Mouse (Mus musculus): Measurements from ENCODE around the gene Plekhg2.

Gene Plekhg2

DNA sequence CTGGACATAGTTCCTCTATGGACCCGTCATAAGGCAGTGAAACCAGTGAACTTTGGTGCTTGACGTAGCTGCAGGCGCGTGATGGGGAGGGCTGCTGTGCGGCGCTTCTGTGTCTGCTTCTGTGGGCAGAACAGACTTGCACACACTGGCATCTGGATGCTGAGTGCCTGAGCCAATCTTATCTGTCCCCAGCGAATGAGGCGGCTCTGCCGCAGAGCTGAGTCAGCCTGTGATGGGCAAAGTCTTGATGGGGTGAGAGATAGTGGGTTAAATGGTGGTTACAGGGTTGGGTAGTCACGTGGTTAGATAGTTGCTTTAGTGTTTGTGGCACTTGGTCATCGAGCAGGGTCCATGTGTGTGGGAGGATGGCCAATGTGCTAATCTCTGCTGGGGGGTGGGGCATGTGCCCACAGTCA is 10.6 kb upstream of the Plekhg2 start:
- DNase-seq (ENCODE audit: low read depth), result peak; percentile 83

DNA sequence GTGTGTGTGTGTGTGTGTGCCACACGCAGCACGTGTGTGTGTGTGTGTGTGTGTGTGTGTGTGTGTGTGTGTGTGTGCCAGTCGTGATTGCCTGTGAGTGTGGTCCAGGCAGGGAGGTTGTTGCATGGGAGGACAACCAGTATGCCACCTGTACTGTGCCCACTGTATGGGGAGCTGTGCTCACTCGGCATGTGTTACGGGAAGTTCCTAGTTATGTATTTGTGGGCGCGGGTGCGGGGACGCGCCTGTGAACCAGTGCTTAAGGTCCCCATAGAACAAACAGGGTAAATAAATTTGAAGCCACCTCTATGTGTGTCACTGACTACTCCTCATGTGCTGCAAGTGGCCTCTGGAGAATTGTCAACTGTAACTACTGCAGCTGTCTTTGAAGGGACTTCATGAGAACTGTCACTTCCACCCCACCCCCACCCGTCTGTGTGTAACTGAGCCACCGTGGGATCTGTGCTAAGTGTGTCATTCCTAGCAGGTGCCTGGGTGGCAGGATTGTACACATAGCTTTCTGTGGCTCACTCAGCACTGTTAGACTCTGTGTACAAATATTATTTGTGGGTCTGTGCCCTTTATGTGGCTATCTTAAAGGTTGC is 10.1 kb upstream of the Plekhg2 start:
- peak; percentile 62 for DNase-seq (ENCODE audit: low read depth)

DNA sequence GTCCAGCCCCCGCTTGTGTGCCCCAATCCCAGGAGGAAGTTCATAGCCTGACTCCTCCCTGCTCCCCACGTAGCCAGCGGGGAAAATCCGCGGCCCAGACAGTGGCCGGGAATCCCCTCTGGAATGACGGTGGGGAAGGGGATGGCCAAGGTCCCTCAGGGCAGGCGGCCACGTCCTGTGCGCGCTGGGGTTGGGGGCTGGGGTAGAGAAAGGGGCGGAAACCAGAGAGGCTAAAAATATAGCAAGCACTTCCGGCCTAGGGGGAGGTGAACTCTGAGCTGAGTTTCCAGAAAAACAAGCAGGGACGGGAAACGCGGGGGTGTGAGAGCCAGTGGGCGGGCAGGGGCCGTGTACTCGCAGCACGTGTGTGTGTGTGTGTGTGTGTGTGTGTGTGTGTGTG is 9.5 kb upstream of the Plekhg2 start:
- peak; percentile 86 for DNase-seq (ENCODE audit: low read depth)

DNA sequence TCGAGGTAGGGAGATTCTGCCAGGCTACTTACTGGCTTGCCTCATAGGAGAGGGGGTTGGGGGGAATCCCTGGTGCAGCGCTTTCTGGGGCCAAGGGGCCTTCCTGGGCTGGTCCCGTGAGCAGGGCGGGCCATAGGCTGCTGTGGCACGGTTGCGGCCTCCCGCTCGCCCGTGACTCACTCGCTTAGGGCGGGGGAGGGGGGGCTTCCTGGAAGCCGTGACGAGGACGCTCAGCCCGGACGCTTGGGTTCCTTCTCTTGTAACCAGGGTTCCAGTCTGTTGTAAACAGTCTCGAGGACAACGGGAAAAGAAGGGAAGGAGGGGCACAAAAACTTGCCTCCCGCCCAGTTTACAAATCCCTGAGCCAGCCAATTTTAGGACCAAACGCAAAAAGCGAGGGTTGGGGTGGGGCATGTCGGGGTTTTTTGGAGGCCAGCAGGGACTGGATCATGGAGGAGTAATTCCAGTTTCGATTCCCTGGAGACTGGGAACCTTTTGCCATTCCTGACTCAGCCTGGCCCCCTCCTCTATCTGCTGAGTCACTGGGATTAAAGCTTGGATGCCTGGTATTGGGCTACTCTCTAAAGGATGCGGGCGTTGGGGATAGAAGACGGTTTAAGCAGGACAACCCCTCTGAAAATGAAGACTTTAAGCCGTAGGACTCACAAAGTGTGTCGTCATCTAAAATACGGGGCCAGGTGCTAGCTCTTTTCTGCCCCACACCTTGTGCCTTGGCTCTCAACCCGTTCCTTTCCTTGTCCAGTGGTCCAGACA is 8.8 kb upstream of the Plekhg2 start:
- DNase-seq (ENCODE audit: low read depth), result peak; percentile 93

DNA sequence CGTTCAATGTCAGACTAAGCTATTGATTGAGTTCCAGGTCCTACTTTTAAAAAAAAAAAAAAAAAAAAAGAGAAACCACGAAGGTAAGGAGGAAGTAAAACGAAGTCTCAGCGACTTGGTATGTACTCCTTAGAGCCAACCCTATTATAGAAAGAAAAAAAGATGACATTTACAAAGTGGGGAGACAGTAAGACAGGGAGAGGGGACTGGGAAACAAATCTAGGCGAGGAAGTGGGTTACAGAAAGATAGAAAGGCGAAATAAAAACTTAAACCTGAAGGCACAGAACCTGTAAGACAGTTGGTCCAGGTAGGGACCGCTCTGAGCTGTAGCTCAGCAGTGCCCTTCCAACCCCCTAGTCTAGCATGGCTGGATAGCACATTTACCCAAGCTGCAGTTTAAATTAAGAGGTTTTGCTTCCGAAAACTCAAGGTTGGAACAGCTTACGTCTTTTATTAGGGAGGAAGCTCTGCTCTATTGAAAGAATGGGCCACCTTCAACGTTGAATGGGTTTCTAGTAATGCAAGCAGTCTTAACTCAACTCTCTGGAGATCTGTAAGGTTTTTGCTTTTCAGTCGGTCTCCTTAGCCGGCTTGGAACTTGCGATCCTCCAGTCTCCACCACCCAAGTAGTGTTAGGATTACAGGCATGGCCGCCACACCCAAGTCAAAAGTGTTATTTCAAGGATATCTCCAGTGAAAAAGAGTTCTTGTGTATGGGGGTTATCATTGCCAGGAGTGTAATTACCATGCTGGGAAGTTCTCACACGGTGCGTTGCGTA is 8.0 kb upstream of the Plekhg2 start, which contains the start of gene Zfp36:
TSS of gene Zfp36 (minus strand) at position 17 of the 780 bp plus-strand sequence.
- no peak for DNase-seq (ENCODE audit: low read depth)

DNA sequence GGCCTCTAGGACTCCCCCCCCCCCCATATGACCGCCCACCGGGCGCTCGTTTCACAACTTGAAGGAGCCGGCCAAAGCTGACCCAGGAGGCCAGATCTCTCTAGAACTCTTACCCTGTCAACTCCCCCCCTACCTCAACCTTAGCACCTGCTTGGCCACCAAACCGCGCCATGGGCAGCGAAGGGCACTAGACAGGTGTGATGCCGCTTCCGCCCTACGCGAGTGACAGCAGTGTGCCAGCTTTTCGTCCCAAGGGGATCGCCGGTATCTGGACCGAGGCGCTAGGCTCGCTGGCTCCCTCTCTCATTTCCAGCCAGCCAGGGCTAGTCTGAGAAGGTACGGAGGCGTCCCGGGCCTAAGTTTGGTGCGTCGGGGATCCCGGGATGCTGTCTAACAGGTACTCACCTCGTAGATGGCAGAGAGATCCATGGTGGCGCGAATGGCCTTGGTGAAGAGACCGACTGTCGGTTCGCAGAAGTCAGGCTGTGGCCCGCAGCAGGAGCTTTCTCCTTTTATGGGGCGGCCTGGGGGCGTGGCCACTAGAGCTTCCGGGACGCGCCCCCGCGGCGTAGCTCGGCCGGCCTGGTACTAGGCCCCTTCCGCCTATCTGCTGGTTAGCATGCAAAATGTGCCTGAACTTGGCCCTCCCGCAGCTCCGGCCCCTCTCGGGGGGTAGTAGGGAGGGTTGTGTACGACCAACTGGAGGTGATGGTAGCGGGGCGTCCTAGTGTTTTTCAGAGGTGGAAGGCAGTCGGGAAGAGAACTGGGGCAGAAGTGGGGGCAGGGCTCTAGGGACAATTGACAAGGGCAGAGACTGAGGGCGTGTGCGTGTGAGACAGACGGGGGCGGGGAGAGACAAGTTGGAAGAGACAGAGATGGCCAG is 6.6 kb upstream of the Plekhg2 start:
- DNase-seq (ENCODE audit: low read depth), result peak; percentile 94

DNA sequence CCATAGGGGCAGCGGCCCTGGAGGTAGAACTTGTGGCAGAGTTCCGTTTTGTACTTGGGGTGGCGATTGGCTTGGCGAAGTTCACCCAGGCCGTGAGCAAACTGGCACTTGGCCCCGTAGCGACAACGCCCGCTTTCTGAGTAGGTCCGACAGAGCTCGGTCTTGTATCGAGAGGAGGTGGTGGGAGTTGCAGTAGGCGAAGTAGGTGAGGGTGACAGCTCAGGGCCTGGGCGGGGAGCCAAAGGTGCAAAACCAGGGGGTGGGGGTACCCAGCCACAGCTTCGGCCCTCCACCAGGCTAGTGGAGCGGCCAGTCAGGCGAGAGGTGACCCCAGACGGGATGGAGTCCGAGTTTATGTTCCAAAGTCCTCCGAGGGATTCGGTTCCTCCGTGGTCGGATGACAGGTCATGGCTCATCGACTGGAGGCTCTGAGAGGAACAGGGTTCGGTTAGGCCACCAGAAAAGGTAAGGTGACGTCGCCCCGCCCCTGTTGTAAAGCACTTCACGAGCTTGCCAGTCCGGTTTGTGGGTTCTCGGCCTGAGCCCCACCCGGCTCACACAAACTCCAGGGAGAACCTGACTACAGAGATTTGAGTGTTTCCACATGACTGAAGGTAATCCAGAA is 5.8 kb upstream of the Plekhg2 start:
- DNase-seq (ENCODE audit: low read depth), result no peak

DNA sequence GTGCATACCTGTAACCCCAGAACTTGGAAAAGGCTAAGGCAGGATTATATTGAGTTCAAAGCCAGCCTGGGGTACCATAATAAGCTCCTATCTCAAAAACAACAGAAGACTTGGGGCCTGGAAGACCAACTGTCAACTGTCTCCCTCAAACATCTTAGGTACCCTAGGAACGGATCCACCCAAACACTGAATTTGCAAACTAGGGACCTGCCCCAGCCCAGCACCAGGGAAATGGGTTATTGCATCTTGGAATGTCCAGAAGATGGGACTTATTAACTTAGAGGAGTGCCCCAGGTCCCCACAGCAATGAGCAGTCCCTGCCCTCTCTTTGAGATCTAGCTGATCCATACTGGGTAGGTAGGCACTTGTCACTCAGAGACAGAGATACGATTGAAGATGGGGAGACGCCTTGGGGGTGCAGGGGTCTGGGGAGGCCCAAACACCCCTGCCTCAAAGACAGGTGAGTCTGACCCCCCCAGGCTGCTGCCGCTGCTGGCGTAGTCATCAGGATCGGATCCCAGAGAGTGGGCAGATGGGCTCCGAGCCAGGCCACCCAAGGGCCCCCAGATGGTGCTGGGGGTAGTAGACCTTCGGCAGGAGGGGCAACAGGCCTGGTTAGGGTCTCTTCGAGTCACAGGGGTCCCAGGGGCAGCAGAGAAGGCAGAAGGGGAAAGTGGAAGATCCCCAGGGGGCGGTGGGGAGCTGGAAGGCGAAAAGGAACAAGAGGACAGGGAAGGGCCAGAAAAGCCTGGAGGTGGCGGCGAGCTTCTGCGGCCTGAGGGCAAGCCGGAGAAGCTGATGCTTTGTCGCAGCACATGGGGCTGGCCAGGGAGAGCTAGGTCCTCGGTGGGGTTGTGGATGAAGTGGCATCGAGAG is 5.0 kb upstream of the Plekhg2 start:
- no peak for DNase-seq (ENCODE audit: low read depth)

DNA sequence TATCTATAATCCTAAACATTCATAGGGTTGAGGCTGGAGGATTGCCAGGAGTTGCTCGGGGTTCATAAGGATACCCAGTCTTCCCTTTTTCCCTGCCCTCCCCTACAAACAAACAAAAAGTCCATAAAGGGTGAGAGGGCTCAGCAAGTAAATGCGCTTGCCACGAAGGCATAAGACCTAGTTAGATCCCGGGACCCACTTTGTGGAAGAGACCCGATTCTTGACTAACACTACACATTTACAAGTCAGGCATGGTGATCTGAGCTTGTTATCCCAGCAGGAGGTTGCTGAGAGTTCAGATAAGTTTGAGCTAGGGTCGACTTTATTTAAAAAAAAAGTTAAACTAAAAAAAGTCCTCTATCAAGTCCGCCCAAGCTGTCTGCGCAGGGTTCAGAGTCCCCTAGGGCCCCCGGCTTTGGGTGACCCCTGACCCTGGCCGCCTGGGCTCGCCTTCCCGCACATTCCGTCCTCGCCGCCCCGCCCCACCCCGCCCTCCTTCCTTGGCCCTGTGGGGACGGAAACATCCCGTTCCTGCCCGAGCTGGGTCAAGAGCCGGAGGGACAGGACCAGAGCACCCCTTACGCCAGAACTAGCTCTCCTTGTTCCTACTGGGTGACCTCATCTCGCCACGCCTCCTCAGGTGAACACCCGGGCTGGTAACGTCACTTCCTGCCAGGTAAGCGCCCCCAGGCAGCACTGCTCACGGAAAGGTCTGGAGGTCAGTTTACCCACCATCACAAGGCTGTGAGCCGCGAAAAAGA is 3.8 kb upstream of the Plekhg2 start:
- no peak for DNase-seq (ENCODE audit: low read depth)

DNA sequence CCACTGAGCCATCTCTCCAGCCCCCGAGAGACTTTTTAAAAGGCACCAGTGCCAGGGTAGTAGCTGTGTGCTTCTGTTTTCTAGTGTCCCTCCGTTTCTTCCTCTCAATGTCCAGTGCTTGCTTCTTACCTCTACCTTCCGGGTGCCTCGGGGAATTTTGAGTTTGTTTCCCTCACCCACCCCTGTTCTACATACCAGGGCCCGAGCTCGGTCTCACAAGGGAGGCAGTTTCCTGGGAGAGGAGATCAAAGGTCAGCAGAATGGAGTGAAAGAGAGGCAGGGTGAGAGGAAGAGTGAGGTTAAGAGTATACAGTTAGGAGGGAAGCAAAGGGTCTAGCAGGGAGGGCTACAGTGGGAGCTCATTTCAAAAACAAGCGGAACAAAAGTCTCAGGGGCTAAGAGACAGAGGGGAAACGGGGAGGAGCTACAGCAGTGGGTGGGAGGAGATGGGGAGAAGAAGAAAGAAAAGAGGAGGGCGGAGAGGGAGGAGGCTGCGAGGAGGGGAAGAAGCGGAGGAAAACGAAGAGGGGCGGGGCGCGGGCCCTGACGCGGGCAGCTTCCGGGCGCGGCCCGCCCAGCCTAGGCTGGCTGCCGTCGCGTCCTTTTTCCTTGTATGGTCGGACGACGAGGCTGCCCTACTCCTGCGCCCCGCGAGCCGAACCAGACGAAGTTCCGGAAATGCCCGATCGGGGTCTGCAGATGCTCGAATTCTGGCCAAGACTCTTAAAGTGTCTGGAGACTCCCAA is 3.0 kb upstream of the Plekhg2 start:
- DNase-seq (ENCODE audit: low read depth), result peak; percentile 86

DNA sequence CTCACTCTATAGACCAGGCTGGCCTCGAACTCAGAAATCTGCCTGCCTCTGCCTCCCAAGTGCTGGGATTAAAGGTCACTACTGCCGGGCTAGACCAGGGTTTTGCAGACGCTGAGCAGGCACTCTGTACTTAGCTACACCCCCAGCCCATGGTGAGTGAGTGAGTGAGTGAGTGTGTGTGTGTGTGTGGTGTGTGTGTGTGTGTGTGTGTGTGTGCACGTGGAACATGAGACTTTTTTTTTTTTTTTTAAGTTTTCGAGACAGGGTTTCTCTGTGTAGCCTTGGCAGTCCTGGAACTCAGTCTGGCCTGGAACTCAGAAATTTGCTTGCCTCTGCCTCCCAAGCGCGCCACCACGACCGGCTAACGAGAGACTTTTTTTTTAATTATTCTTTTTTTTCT is 2.2 kb upstream of the Plekhg2 start:
- no peak for DNase-seq (ENCODE audit: low read depth)

DNA sequence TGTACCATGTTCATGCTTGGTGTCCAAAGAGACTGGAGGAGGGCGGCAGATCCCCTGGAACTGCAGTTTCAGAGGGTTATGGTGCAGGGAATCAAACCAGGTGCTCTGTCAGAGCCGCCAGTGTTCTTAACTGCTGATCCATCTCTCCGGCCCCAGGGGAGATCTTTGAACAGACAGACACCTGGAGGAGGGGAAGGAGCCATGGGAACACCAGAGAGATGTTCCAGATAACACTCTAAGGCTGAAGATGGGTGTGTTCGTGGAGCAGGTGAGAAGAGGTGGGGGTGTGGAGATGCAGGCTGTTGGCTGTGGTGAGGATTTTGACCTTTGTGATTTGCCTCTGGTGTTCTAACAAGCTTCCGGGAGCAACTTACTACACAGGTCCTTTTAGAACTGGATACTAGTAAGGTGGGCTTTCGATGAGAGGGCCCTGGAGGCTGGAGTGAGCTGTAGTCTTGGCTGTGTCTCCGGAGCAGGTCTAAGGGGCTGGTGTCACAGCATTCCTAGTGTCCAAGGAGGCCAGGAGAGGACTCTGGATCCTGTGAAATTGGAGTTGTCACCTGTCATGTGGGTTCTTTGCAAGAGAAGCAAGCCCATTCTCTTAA is 1.6 kb upstream of the Plekhg2 start:
- no peak for DNase-seq (ENCODE audit: low read depth)

DNA sequence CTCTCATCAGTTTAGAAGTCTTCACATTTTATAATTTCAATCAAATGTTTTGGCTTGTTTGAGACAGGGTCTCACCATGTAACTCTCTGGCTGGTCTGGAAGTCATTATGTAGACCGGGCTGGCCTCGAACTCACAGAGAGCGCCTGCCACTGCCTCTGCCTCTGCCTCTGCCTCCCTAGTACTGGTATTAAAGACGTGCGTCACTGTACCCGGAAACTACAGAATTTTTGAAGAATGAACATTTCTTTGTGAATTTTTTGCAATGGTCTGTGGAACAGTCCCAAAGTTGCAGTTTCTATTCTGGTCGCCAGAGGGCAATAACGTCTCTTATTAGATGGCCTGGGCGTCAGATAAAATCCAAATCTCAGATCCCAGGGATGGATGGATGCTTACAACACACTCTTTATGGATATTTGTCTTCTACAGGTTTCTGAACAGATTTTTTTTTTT is 757 bp upstream of the Plekhg2 start:
- peak; percentile 92 for DNase-seq (ENCODE audit: low read depth)

DNA sequence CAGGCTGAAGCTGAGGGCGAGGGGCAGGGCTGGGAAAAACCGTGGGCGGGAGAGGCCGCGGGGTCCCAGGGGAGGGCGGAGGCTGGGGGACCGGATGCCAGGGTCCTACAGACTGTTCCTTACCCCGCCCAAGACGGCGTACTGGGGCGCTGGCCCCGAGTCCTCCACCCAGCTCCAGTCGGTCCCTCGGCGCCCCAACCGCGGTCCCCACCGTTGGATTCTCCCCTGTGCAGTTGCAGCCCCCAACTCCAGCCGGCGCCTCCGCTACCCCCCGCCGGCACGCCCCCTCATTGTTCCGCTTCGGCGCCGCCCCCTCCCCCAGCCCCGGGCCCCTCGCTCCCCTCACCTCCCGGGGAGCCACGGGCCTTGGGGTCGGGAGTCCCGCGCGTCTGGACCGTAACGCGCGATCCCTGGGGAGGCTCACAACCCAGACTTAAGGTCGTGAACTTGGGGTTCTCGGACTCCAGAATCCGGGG is 847 bp downstream of the Plekhg2 start:
- no peak for DNase-seq (ENCODE audit: low read depth)

DNA sequence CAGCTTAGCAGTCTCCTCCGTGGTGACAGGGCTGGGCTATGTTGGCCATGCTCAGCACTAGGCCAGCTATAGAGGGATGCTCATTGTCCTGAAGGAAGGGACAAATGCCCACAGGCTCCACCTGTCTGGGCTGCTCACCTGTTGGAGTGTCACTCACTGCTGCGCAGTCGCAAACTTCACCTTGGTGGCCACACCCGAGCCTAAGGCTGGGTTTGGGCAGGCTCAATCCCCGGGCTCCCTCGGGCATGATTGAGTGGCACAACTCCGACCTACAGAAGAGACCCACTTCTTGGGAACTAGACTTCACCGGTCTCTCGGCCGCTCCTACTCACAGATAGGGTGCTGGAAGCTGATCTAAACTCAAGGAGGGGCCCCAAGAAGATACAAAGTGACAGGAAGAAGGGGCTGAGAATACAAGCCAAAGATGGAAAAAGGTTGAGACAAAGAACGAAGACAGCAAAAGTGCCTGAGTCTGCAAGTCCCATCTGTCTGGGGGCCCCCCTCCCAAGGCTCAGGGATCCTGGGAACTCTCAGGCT is 1.4 kb downstream of the Plekhg2 start:
- no peak for DNase-seq (ENCODE audit: low read depth)

DNA sequence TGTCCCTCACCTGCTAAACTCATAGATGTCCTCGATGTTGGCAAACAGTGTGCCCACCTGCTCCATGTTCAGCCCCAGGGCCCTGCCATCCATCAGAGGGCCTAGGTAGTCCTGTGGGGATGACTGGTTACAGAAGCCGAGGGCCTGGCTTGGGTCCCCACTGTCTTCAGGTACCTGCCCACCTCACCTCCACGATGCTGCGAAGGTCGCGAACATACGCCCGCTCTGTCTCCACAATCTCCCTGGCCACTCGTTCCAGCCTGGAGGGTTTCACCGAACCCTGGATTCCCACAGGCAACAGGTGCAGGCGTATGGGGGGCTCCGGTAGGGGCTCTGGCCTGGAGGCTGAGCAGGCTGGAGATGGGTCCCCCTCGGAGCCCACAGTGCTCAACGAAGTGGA is 2.3 kb downstream of the Plekhg2 start:
- no peak for DNase-seq (ENCODE audit: low read depth)

DNA sequence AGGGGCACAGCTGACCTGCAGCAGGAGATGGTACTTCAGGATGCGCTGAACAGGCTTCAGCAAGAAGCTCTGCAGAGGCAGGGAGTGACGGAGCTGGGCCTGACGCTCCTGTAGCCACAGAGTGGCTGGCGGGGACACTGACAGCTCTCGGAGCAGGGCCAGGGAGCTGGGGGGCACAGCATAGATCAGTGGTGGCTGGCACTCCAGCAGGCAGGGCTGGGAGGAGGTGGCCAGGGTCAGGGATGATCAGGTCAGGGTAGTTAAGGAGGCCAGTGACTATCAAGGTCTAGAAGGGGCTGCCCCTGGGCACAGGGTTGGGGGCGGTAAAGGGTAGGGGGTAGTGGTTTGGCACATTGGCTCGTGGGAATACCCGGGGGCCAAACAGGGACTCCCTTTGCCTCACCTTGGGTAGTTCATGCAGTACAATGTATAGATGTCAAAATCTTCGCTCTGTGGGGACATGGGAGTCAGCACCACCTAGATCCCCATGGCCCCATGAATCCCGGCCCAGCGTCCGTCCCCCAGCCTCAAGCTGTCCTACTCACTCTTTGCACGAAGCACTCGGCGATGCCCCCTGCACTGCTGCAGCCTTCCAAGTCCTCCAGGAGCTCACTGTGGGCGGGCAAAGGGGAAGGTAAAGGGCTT is 4.0 kb downstream of the Plekhg2 start:
- no peak for DNase-seq (ENCODE audit: low read depth)

All from c-Kit-positive CD71-negative TER-119-negative erythroid progenitor cells, embryonic 14.5 days (primary cell).